Mouse (Mus musculus): ENCODE data around the gene Itsn1. TPM values are rescaled to one million over a fixed set of nuclear protein-coding genes. Genes with fewer than 3 reads are reported as not detected.
A peak's percentile ranks its signal among the peaks of the same experiment; 100 is the strongest.

Gene Itsn1
- polyA plus RNA-seq, 1 experiment from 2014 or later = 54.7 TPM

GRCm38 (mm10) chr16:91907158-91907557 lies 178.1 kb downstream of the Itsn1 start:
- Histone ChIP-seq H3K4me2 (ENCODE audit: low read depth, low read length) (no peak overlapping the region), H3K36me3 (ENCODE audit: control insufficient read depth, insufficient read depth) (no peaks in the 10 kb centered on the region), H3K9me3 (replicated peaks; ENCODE audit: control insufficient read depth, low read length) (no peaks in the 10 kb centered on the region), H3K4me3 (ENCODE audit: low read depth, low read length) (no peak overlapping the region), H3K27me3 (ENCODE audit: control insufficient read depth, insufficient read depth, low read depth, low read length) (no peaks in the 10 kb centered on the region), H3K4me1 (ENCODE audit: control insufficient read depth, low read depth, low read length) (no peaks in the 10 kb centered on the region), H3K27ac (ENCODE audit: low read length) (no peak overlapping the region), H3K9ac (ENCODE audit: low read depth, low read length) (no peak overlapping the region)
- WGBS (ENCODE audit: insufficient replicate concordance) = 67% methylated on average over 11 of the region's 11 CpGs
- ATAC-seq (ENCODE audit: low read depth) = no peak

- no peak for ATAC-seq (ENCODE audit: low read depth)
- H3K4me2 ChIP-seq (ENCODE audit: low read depth, low read length) = no peak overlapping the region
- H3K9ac ChIP-seq (ENCODE audit: low read depth, low read length) = no peak overlapping the region
- H3K4me1 ChIP-seq (ENCODE audit: control insufficient read depth, low read depth, low read length) = no peaks in the 10 kb centered on the region
- H3K4me3 ChIP-seq (ENCODE audit: low read depth, low read length) = no peak overlapping the region
- H3K27ac ChIP-seq (ENCODE audit: low read length) = no peak overlapping the region
- H3K27me3 ChIP-seq (ENCODE audit: control insufficient read depth, insufficient read depth, low read depth, low read length) = no peaks in the 10 kb centered on the region
- H3K9me3 ChIP-seq (replicated peaks; ENCODE audit: control insufficient read depth, low read length) = no peaks in the 10 kb centered on the region
- H3K36me3 ChIP-seq (ENCODE audit: control insufficient read depth, insufficient read depth) = no peaks in the 10 kb centered on the region
- WGBS (ENCODE audit: insufficient replicate concordance) = 69% methylated on average over 15 of the region's 15 CpGs
Observed at GRCm38 (mm10) chr16:91909569-91910335, 180.7 kb downstream of the Itsn1 start.

- ATAC-seq (ENCODE audit: low read depth) = peak; percentile 69
- WGBS (ENCODE audit: insufficient replicate concordance) = 11% methylated on average over 17 of the region's 17 CpGs
- H3K4me3 ChIP-seq (ENCODE audit: low read depth, low read length) = peak overlapping the region; percentile 43
- no peaks in the 10 kb centered on the region for H3K27me3 ChIP-seq (ENCODE audit: control insufficient read depth, insufficient read depth, low read depth, low read length)
- H3K9ac ChIP-seq (ENCODE audit: low read depth, low read length) = peak overlapping the region; percentile 51; the same call in 1 of the 2 replicates
- no peak overlapping the region for H3K27ac ChIP-seq (ENCODE audit: low read length)
- H3K4me1 ChIP-seq (ENCODE audit: control insufficient read depth, low read depth, low read length) = peaks cover under 1% of the 10 kb centered on the region; the same call in 1 of the 2 replicates
- H3K4me2 ChIP-seq (ENCODE audit: low read depth, low read length) = peak overlapping the region; percentile 64
- no peaks in the 10 kb centered on the region for H3K9me3 ChIP-seq (replicated peaks; ENCODE audit: control insufficient read depth, low read length)
- no peaks in the 10 kb centered on the region for H3K36me3 ChIP-seq (ENCODE audit: control insufficient read depth, insufficient read depth)
Observed at GRCm38 (mm10) chr16:91917631-91918096, 188.6 kb downstream of the Itsn1 start.

GRCm38 (mm10) chr16:91918461-91918860 lies 189.4 kb downstream of the Itsn1 start:
- WGBS (ENCODE audit: insufficient replicate concordance) = 80% methylated on average over 4 of the region's 4 CpGs
- no peak for ATAC-seq (ENCODE audit: low read depth)
- H3K27ac ChIP-seq (ENCODE audit: low read length) = no peak overlapping the region
- H3K9me3 ChIP-seq (replicated peaks; ENCODE audit: control insufficient read depth, low read length) = no peaks in the 10 kb centered on the region
- peaks cover under 1% of the 10 kb centered on the region; the same call in 1 of the 2 replicates for H3K36me3 ChIP-seq (ENCODE audit: control insufficient read depth, insufficient read depth)
- no peak overlapping the region for H3K4me2 ChIP-seq (ENCODE audit: low read depth, low read length)
- H3K4me3 ChIP-seq (ENCODE audit: low read depth, low read length) = no peak overlapping the region
- peaks cover 5% of the 10 kb centered on the region; the same call in 1 of the 2 replicates for H3K4me1 ChIP-seq (ENCODE audit: control insufficient read depth, low read depth, low read length)
- no peak overlapping the region for H3K9ac ChIP-seq (ENCODE audit: low read depth, low read length)
- H3K27me3 ChIP-seq (ENCODE audit: control insufficient read depth, insufficient read depth, low read depth, low read length) = no peaks in the 10 kb centered on the region

GRCm38 (mm10) chr16:91919056-91919455 lies 190.0 kb downstream of the Itsn1 start:
- peaks cover 5% of the 10 kb centered on the region; the same call in 1 of the 2 replicates for H3K4me1 ChIP-seq (ENCODE audit: control insufficient read depth, low read depth, low read length)
- no peak overlapping the region for H3K27ac ChIP-seq (ENCODE audit: low read length)
- no peak overlapping the region for H3K4me2 ChIP-seq (ENCODE audit: low read depth, low read length)
- no peaks in the 10 kb centered on the region for H3K27me3 ChIP-seq (ENCODE audit: control insufficient read depth, insufficient read depth, low read depth, low read length)
- H3K9ac ChIP-seq (ENCODE audit: low read depth, low read length) = no peak overlapping the region
- peaks cover 6% of the 10 kb centered on the region for H3K36me3 ChIP-seq (ENCODE audit: control insufficient read depth, insufficient read depth)
- H3K4me3 ChIP-seq (ENCODE audit: low read depth, low read length) = no peak overlapping the region
- no peaks in the 10 kb centered on the region for H3K9me3 ChIP-seq (replicated peaks; ENCODE audit: control insufficient read depth, low read length)
- 50% methylated on average over 6 of the region's 6 CpGs for WGBS (ENCODE audit: insufficient replicate concordance)
- no peak for ATAC-seq (ENCODE audit: low read depth)

GRCm38 (mm10) chr16:91921340-91921739 lies 192.3 kb downstream of the Itsn1 start:
- Histone ChIP-seq H3K27me3 (ENCODE audit: control insufficient read depth, insufficient read depth, low read depth, low read length) (no peaks in the 10 kb centered on the region), H3K4me3 (ENCODE audit: low read depth, low read length) (no peak overlapping the region), H3K4me1 (ENCODE audit: control insufficient read depth, low read depth, low read length) (peaks cover 5% of the 10 kb centered on the region; the same call in 1 of the 2 replicates), H3K4me2 (ENCODE audit: low read depth, low read length) (no peak overlapping the region), H3K9ac (ENCODE audit: low read depth, low read length) (no peak overlapping the region), H3K9me3 (replicated peaks; ENCODE audit: control insufficient read depth, low read length) (no peaks in the 10 kb centered on the region), H3K27ac (ENCODE audit: low read length) (no peak overlapping the region), H3K36me3 (ENCODE audit: control insufficient read depth, insufficient read depth) (peaks cover 27% of the 10 kb centered on the region)
- 82% methylated on average over 11 of the region's 11 CpGs for WGBS (ENCODE audit: insufficient replicate concordance)
- no peak for ATAC-seq (ENCODE audit: low read depth)

GRCm38 (mm10) chr16:91922939-91923338 lies 193.9 kb downstream of the Itsn1 start:
- peaks cover 5% of the 10 kb centered on the region; the same call in 1 of the 2 replicates for H3K4me1 ChIP-seq (ENCODE audit: control insufficient read depth, low read depth, low read length)
- H3K36me3 ChIP-seq (ENCODE audit: control insufficient read depth, insufficient read depth) = peaks cover 43% of the 10 kb centered on the region
- H3K27me3 ChIP-seq (ENCODE audit: control insufficient read depth, insufficient read depth, low read depth, low read length) = no peaks in the 10 kb centered on the region
- ATAC-seq (ENCODE audit: low read depth) = no peak
- WGBS (ENCODE audit: insufficient replicate concordance) = 61% methylated on average over 8 of the region's 8 CpGs
- no peak overlapping the region for H3K4me2 ChIP-seq (ENCODE audit: low read depth, low read length)
- H3K4me3 ChIP-seq (ENCODE audit: low read depth, low read length) = no peak overlapping the region
- no peaks in the 10 kb centered on the region for H3K9me3 ChIP-seq (replicated peaks; ENCODE audit: control insufficient read depth, low read length)
- H3K9ac ChIP-seq (ENCODE audit: low read depth, low read length) = no peak overlapping the region
- H3K27ac ChIP-seq (ENCODE audit: low read length) = no peak overlapping the region

GRCm38 (mm10) chr16:91924426-91924825 lies 195.3 kb downstream of the Itsn1 start:
- Histone ChIP-seq H3K27me3 (ENCODE audit: control insufficient read depth, insufficient read depth, low read depth, low read length) (no peaks in the 10 kb centered on the region), H3K27ac (ENCODE audit: low read length) (no peak overlapping the region; the same call in 1 of the 2 replicates), H3K4me2 (ENCODE audit: low read depth, low read length) (no peak overlapping the region), H3K36me3 (ENCODE audit: control insufficient read depth, insufficient read depth) (peaks cover 56% of the 10 kb centered on the region), H3K9ac (ENCODE audit: low read depth, low read length) (no peak overlapping the region), H3K4me3 (ENCODE audit: low read depth, low read length) (no peak overlapping the region), H3K4me1 (ENCODE audit: control insufficient read depth, low read depth, low read length) (peaks cover 5% of the 10 kb centered on the region; the same call in 1 of the 2 replicates), H3K9me3 (replicated peaks; ENCODE audit: control insufficient read depth, low read length) (no peaks in the 10 kb centered on the region)
- WGBS (ENCODE audit: insufficient replicate concordance) = 76% methylated on average over 8 of the region's 8 CpGs
- no peak for ATAC-seq (ENCODE audit: low read depth)

- WGBS (ENCODE audit: insufficient replicate concordance) = 81% methylated on average over 16 of the region's 16 CpGs
- no peak overlapping the region for H3K4me3 ChIP-seq (ENCODE audit: low read depth, low read length)
- ATAC-seq (ENCODE audit: low read depth) = no peak
- no peak overlapping the region for H3K27ac ChIP-seq (ENCODE audit: low read length)
- H3K9me3 ChIP-seq (replicated peaks; ENCODE audit: control insufficient read depth, low read length) = no peaks in the 10 kb centered on the region
- no peak overlapping the region for H3K9ac ChIP-seq (ENCODE audit: low read depth, low read length)
- H3K27me3 ChIP-seq (ENCODE audit: control insufficient read depth, insufficient read depth, low read depth, low read length) = no peaks in the 10 kb centered on the region
- H3K4me1 ChIP-seq (ENCODE audit: control insufficient read depth, low read depth, low read length) = peaks cover 7% of the 10 kb centered on the region
- peaks cover 58% of the 10 kb centered on the region for H3K36me3 ChIP-seq (ENCODE audit: control insufficient read depth, insufficient read depth)
- no peak overlapping the region for H3K4me2 ChIP-seq (ENCODE audit: low read depth, low read length)
Observed at GRCm38 (mm10) chr16:91927911-91928630, 199.0 kb downstream of the Itsn1 start.
